Mouse (Mus musculus): ENCODE results near the gene Prph. TPM values are rescaled to one million over a fixed set of nuclear protein-coding genes. Genes with fewer than 3 reads are reported as not detected.

Prph gene
- polyA plus RNA-seq, 1 experiment from 2014 or later = 66.3 TPM

- Histone ChIP-seq H3K9me3 (ENCODE audit: control insufficient read depth, low read length) (no peaks in the 10 kb centered on the region), H3K27me3 (replicated peaks; ENCODE audit: control insufficient read depth, insufficient read depth, low read length) (no peaks in the 10 kb centered on the region), H3K4me1 (ENCODE audit: control insufficient read depth, insufficient read depth, low read length) (peaks cover 25% of the 10 kb centered on the region), H3K27ac (replicated peaks; ENCODE audit: low read depth, low read length) (peak overlapping the region; percentile 73), H3K4me2 (ENCODE audit: low read depth, low read length) (peak overlapping the region; percentile 80), H3K4me3 (ENCODE audit: low read depth, low read length) (peak overlapping the region; percentile 58), H3K9ac (ENCODE audit: low read depth, low read length) (peak overlapping the region; percentile 74), H3K36me3 (ENCODE audit: control insufficient read depth, insufficient read depth, low read length) (peaks cover 14% of the 10 kb centered on the region)
- no peak for ATAC-seq (ENCODE audit: low read depth)
- no peak for DNase-seq (ENCODE audit: low spot score)
- 13% methylated on average over 26 of the region's 26 CpGs for WGBS
These were observed 24.2 kb upstream of the Prph start for GRCm38 (mm10) chr15:99030585-99031387.

DNA sequence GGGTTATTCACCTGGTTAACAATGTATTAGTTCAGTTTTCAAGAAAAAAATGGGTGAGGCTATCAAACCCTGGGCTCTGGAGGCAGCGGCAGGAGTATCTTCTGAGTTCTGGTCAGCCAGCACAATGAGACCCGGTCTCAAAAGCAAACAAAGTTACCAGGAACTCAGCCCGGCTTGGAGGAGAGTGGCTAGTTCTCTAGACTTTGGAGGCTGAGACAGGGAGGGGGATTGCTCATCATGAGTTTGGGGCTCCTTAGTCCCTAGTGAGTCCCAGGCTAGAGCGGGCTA lies 23.6 kb upstream of the Prph start:
- no peak overlapping the region for H3K27ac ChIP-seq (replicated peaks; ENCODE audit: low read depth, low read length)
- H3K9ac ChIP-seq (ENCODE audit: low read depth, low read length) = 0 out of 2 replicates have a peak overlapping the region, but pooled peaks have one; percentile 25
- H3K4me1 ChIP-seq (ENCODE audit: control insufficient read depth, insufficient read depth, low read length) = peaks cover 25% of the 10 kb centered on the region
- 83% methylated on average over 4 of the region's 4 CpGs for WGBS
- H3K9me3 ChIP-seq (ENCODE audit: control insufficient read depth, low read length) = no peaks in the 10 kb centered on the region
- H3K4me3 ChIP-seq (ENCODE audit: low read depth, low read length) = peak overlapping the region; percentile 58
- H3K36me3 ChIP-seq (ENCODE audit: control insufficient read depth, insufficient read depth, low read length) = peaks cover 19% of the 10 kb centered on the region
- peak overlapping the region; percentile 80 for H3K4me2 ChIP-seq (ENCODE audit: low read depth, low read length)
- ATAC-seq (ENCODE audit: low read depth) (no peak), DNase-seq (ENCODE audit: low spot score) (no peak)
- H3K27me3 ChIP-seq (replicated peaks; ENCODE audit: control insufficient read depth, insufficient read depth, low read length) = no peaks in the 10 kb centered on the region

- ATAC-seq (ENCODE audit: low read depth) (no peak), DNase-seq (ENCODE audit: low spot score) (no peak)
- Histone ChIP-seq H3K27me3 (replicated peaks; ENCODE audit: control insufficient read depth, insufficient read depth, low read length) (no peaks in the 10 kb centered on the region), H3K4me2 (ENCODE audit: low read depth, low read length) (peak overlapping the region; percentile 80), H3K9ac (ENCODE audit: low read depth, low read length) (no peak overlapping the region), H3K4me3 (ENCODE audit: low read depth, low read length) (peak overlapping the region; percentile 58), H3K36me3 (ENCODE audit: control insufficient read depth, insufficient read depth, low read length) (peaks cover 25% of the 10 kb centered on the region), H3K27ac (replicated peaks; ENCODE audit: low read depth, low read length) (no peak overlapping the region), H3K4me1 (ENCODE audit: control insufficient read depth, insufficient read depth, low read length) (peaks cover 25% of the 10 kb centered on the region), H3K9me3 (ENCODE audit: control insufficient read depth, low read length) (no peaks in the 10 kb centered on the region)
- 66% methylated on average over 9 of the region's 9 CpGs for WGBS
These were observed 22.8 kb upstream of the Prph start for GRCm38 (mm10) chr15:99032041-99032725.

- 70% methylated on average over 7 of the region's 7 CpGs for WGBS
These were observed 22.2 kb upstream of the Prph start for GRCm38 (mm10) chr15:99032726-99033250.

GRCm38 (mm10) chr15:99033498-99034270 lies 21.3 kb upstream of the Prph start:
- no peak overlapping the region for H3K4me3 ChIP-seq (ENCODE audit: low read depth, low read length)
- WGBS = 93% methylated on average over 7 of the region's 7 CpGs
- H3K4me1 ChIP-seq (ENCODE audit: control insufficient read depth, insufficient read depth, low read length) = peaks cover 25% of the 10 kb centered on the region
- H3K27me3 ChIP-seq (replicated peaks; ENCODE audit: control insufficient read depth, insufficient read depth, low read length) = no peaks in the 10 kb centered on the region
- no peaks in the 10 kb centered on the region for H3K9me3 ChIP-seq (ENCODE audit: control insufficient read depth, low read length)
- no peak overlapping the region for H3K9ac ChIP-seq (ENCODE audit: low read depth, low read length)
- H3K36me3 ChIP-seq (ENCODE audit: control insufficient read depth, insufficient read depth, low read length) = peaks cover 32% of the 10 kb centered on the region
- DNase-seq (ENCODE audit: low spot score) (no peak), ATAC-seq (ENCODE audit: low read depth) (no peak)
- H3K27ac ChIP-seq (replicated peaks; ENCODE audit: low read depth, low read length) = no peak overlapping the region
- H3K4me2 ChIP-seq (ENCODE audit: low read depth, low read length) = no peak overlapping the region

More at GRCm38 (mm10) chr15:99032726-99033250, 22.2 kb upstream of the Prph start:
- Histone ChIP-seq H3K27ac (replicated peaks; ENCODE audit: low read depth, low read length) (no peak overlapping the region), H3K36me3 (ENCODE audit: control insufficient read depth, insufficient read depth, low read length) (peaks cover 25% of the 10 kb centered on the region), H3K9me3 (ENCODE audit: control insufficient read depth, low read length) (no peaks in the 10 kb centered on the region), H3K27me3 (replicated peaks; ENCODE audit: control insufficient read depth, insufficient read depth, low read length) (no peaks in the 10 kb centered on the region), H3K4me2 (ENCODE audit: low read depth, low read length) (peak overlapping the region; percentile 80), H3K4me1 (ENCODE audit: control insufficient read depth, insufficient read depth, low read length) (peaks cover 25% of the 10 kb centered on the region), H3K9ac (ENCODE audit: low read depth, low read length) (no peak overlapping the region), H3K4me3 (ENCODE audit: low read depth, low read length) (peak overlapping the region; percentile 58)
- DNase-seq (ENCODE audit: low spot score) (no peak), ATAC-seq (ENCODE audit: low read depth) (no peak)

- DNase-seq (ENCODE audit: low spot score) = no peak
- Histone ChIP-seq H3K4me2 (ENCODE audit: low read depth, low read length) (no peak overlapping the region), H3K9ac (ENCODE audit: low read depth, low read length) (no peak overlapping the region), H3K4me3 (ENCODE audit: low read depth, low read length) (no peak overlapping the region), H3K27me3 (replicated peaks; ENCODE audit: control insufficient read depth, insufficient read depth, low read length) (no peaks in the 10 kb centered on the region), H3K4me1 (ENCODE audit: control insufficient read depth, insufficient read depth, low read length) (peaks cover 20% of the 10 kb centered on the region), H3K9me3 (ENCODE audit: control insufficient read depth, low read length) (no peaks in the 10 kb centered on the region), H3K36me3 (ENCODE audit: control insufficient read depth, insufficient read depth, low read length) (peaks cover 34% of the 10 kb centered on the region), H3K27ac (replicated peaks; ENCODE audit: low read depth, low read length) (no peak overlapping the region)
- no peak for ATAC-seq (ENCODE audit: low read depth)
- WGBS = 83% methylated on average over 4 of the region's 4 CpGs
These were observed 19.5 kb upstream of the Prph start for GRCm38 (mm10) chr15:99035431-99035830.

DNA sequence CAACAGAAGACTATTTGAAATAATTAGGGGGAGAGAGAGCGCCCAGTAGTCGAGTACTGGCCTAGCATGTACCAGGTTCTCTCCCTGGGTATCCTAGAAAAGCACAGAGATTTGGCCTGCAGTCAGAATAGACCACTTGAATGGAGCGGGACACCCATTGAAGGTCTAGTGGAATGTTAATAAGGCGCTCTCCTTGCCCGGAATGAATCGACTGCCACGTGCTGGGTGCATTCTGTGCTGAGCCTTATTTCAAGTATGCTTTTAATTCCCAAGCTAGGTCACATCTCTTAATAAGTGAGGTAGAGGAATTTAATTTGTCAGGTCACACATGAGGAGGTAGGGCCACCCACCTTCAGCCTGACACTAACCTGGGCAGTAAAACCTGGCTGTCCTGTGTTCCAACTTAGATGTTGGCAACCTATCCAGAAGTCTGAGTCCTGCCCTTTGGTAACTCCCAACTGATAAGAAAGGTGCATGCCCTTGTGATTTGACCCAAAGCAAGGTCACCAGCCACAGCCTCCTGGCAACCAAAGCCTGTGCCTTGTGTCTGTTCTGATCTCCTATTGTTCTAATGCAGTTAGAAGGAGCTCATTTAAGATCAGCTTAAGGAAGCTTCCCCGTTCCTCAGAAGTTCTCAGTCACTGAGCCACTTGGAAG lies 18.6 kb upstream of the Prph start:
- Histone ChIP-seq H3K27ac (replicated peaks; ENCODE audit: low read depth, low read length) (no peak overlapping the region), H3K9ac (ENCODE audit: low read depth, low read length) (no peak overlapping the region), H3K9me3 (ENCODE audit: control insufficient read depth, low read length) (no peaks in the 10 kb centered on the region), H3K27me3 (replicated peaks; ENCODE audit: control insufficient read depth, insufficient read depth, low read length) (no peaks in the 10 kb centered on the region), H3K4me3 (ENCODE audit: low read depth, low read length) (no peak overlapping the region), H3K4me1 (ENCODE audit: control insufficient read depth, insufficient read depth, low read length) (peaks cover 13% of the 10 kb centered on the region), H3K36me3 (ENCODE audit: control insufficient read depth, insufficient read depth, low read length) (peaks cover 34% of the 10 kb centered on the region), H3K4me2 (ENCODE audit: low read depth, low read length) (no peak overlapping the region)
- ATAC-seq (ENCODE audit: low read depth) (no peak), DNase-seq (ENCODE audit: low spot score) (no peak)
- 89% methylated on average over 8 of the region's 8 CpGs for WGBS

DNA sequence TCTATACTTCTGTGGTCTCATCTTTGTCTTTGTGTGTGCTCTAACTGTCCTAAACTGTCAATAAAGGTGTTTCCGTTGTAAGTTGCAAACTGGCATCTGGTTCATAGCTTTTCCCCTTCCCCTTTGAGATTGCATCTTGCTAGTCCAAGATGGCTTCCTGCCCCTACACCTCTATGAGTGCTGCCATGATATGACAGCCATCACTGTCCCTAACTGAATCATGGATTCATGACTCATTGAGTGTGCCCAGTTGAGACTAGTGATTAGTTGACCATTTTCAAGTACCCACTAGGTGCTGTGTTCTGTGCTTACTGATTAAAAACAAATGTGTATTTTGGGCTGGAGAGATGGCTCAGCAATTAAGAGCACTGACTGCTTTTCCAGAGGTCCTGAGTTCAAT lies 16.9 kb upstream of the Prph start:
- no peaks in the 10 kb centered on the region for H3K4me1 ChIP-seq (ENCODE audit: control insufficient read depth, insufficient read depth, low read length)
- no peak overlapping the region for H3K9ac ChIP-seq (ENCODE audit: low read depth, low read length)
- no peaks in the 10 kb centered on the region for H3K9me3 ChIP-seq (ENCODE audit: control insufficient read depth, low read length)
- WGBS = 89% methylated on average over 1 of the region's 1 CpGs
- ATAC-seq (ENCODE audit: low read depth) = no peak
- DNase-seq (ENCODE audit: low spot score) = no peak
- no peak overlapping the region for H3K4me2 ChIP-seq (ENCODE audit: low read depth, low read length)
- H3K36me3 ChIP-seq (ENCODE audit: control insufficient read depth, insufficient read depth, low read length) = peaks cover 34% of the 10 kb centered on the region
- no peak overlapping the region for H3K4me3 ChIP-seq (ENCODE audit: low read depth, low read length)
- H3K27me3 ChIP-seq (replicated peaks; ENCODE audit: control insufficient read depth, insufficient read depth, low read length) = no peaks in the 10 kb centered on the region
- H3K27ac ChIP-seq (replicated peaks; ENCODE audit: low read depth, low read length) = no peak overlapping the region

All from embryonic facial prominence, embryonic 14.5 days (tissue).